Mouse (Mus musculus) forebrain, embryonic 14.5 days (tissue): ENCODE results near the gene Olfr978. TPM values are rescaled to one million over a fixed set of nuclear protein-coding genes. Genes with fewer than 3 reads are reported as not detected.
"Not testable (repeated sequence)": the region's sequence is repeated elsewhere in the genome, so short reads cannot be mapped to it uniquely, and the experiment has no call there.

ENCODE experiments used
- ATAC-seq: fragments of 200-750 bp; cut with Nextera tagmentation; 2 replicates; pipeline ENCODE4 v1.8.0; 2017; ENCODE audit warnings: mild to moderate bottlenecking, moderate library complexity
- DNase-seq: peaks from one replicate; pipeline ENCODE4 v3.0.0-alpha.2; 2015; ENCODE audit warnings: low spot score
- H3K27ac ChIP-seq: fragments of 300-500 bp; sonication (generic); 2 replicates; pipeline ENCODE4 v1.5.1; 2014; ENCODE audit warnings: low read depth, mild to moderate bottlenecking, control low read depth, low read length, moderate library complexity
- H3K27me3 ChIP-seq: fragments of 300-500 bp; sonication (generic); replicated peaks from 2 replicates; pipeline ENCODE4 v1.6.1; 2014; ENCODE audit warnings: low read length, control low read depth, mixed read lengths; ENCODE audit not compliant: control insufficient read depth, insufficient read depth
- H3K36me3 ChIP-seq: fragments of 300-500 bp; sonication (generic); 2 replicates; pipeline ENCODE4 v1.6.1; 2014; ENCODE audit warnings: low read length, control low read depth; ENCODE audit not compliant: control insufficient read depth, insufficient read depth
- H3K4me1 ChIP-seq: fragments of 300-500 bp; sonication (generic); 2 replicates; pipeline ENCODE4 v1.6.1; 2014; ENCODE audit warnings: antibody characterized with exemption, low read length, control low read depth; ENCODE audit not compliant: control insufficient read depth, insufficient read depth
- H3K4me2 ChIP-seq: fragments of 300-500 bp; sonication (generic); 2 replicates; pipeline ENCODE4 v1.6.1; 2014; ENCODE audit warnings: mild to moderate bottlenecking, control low read depth, low read length
- H3K4me3 ChIP-seq: fragments of 300-500 bp; sonication (generic); 2 replicates; pipeline ENCODE4 v1.5.1; 2014; ENCODE audit warnings: low read depth, low read length, control low read depth
- H3K9ac ChIP-seq: fragments of 300-500 bp; sonication (generic); 2 replicates; pipeline ENCODE4 v1.6.1; 2014; ENCODE audit warnings: mild to moderate bottlenecking, low read length, control low read depth, moderate library complexity
- H3K9me3 ChIP-seq: fragments of 300-500 bp; sonication (generic); replicated peaks from 2 replicates; pipeline ENCODE4 v1.6.1; 2016; ENCODE audit warnings: low read length, control low read depth, mixed read lengths; ENCODE audit not compliant: control insufficient read depth
- WGBS: fragments of 180-500 bp; shearing (Covaris S2); extraction: QIAGEN DNeasy Blood & Tissue Kit; methylation state at CpG from one replicate; pipeline ENCODE4 v1.1.7; 2014; 5-methylcytosine and 5-hydroxymethylcytosine counted together
- polyA plus RNA-seq: library from polyadenylated mRNA; unstranded; fragments of >200 nt; fragmentation: Nextera tagmentation; extraction: Ambion mirVana; gene quantifications from 2 replicates; pipeline ENCODE4 v1.2.1, GENCODE M21; 2014

Olfr978 gene
- polyA plus RNA-seq, result not detected in 2 replicates

DNA sequence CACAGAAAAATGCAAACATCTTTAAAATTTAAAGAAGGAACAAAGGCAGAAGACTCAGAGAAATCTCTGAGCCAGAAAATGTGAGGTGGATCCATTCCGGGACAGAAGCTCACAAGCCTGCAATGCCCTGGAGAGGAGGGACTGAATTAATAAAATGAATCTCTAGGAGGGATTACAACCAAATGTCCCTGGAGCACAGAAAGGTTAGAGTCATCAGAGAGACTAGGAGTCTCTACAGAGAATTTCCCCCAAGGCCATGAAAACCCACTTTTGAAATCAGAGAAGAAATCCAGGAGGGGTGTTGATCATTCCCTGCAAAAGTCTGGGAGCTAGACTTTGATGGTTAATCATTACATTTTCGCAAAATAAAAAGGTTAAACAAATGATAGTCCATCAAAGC, at the start of gene Olfr978:
TSS of gene Olfr978 (plus strand) at position 301 of the 400 bp plus-strand sequence.
- Histone ChIP-seq H3K27me3 (no peaks in the 10 kb centered on the region), H3K4me1 (no peaks in the 10 kb centered on the region), H3K9me3 (no peaks in the 10 kb centered on the region), H3K27ac (no peak within 1 kb of the TSS), H3K4me3 (no peak within 1 kb of the TSS), H3K9ac (no peak within 1 kb of the TSS), H3K36me3 (no peaks in the 10 kb centered on the region), H3K4me2 (no peak within 1 kb of the TSS)
- 85% methylated on average over 2 of the region's 2 CpGs for WGBS
- no peak for DNase-seq
- no peak for ATAC-seq

DNA sequence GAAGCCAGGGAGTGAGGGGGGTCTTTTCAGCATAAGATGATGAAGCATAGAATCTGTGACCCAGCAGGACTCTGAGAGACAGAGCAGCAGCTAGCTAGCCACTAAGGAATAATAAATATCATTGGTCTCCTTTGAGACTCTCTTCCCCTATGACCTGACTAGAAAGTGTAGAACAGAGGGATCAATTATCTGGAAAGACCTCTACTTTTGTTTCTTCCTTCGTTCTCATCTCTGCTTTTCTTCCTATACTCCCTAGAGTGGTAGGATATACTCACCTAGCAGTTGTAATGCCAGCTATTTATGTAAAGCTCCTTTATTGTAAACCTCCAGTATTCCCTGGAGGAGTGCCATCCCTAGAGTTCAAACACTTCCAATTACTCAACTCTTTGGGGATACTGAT, 40.0 kb upstream of the Olfr978 start, which contains the start of gene Olfr975:
TSS of gene Olfr975 (minus strand) at position 101 of the 400 bp plus-strand sequence.
- Histone ChIP-seq H3K4me1 (no peaks in the 10 kb centered on the region), H3K27me3 (no peaks in the 10 kb centered on the region), H3K36me3 (no peaks in the 10 kb centered on the region), H3K4me3 (no peak within 1 kb of the TSS), H3K4me2 (no peak within 1 kb of the TSS), H3K9ac (no peak within 1 kb of the TSS), H3K27ac (no peak within 1 kb of the TSS), H3K9me3 (no peaks in the 10 kb centered on the region)
- WGBS, result 68% methylated on average over 1 of the region's 1 CpGs
- no peak for ATAC-seq
- DNase-seq, result no peak

DNA sequence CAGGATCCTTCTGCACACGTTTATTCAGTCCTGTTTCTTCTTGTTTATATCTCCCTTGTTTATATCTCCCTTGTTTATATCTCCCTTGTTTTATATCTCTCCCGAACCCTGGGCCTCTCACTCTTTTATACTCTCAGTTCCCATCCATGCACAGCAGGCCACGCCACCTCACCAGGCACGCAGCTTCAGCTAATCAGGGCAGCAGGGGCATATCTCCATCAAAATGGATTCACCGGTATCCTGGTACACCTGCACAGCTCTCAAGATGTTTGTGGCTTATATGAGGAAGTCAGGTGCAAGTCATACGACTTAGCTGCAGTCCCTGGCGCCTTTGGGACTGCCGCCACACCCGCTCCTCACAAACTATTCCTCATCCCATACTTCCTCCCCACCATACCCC, 30.9 kb upstream of the Olfr978 start, which contains the start of gene Olfr976:
TSS of gene Olfr976 (minus strand) at position 101 of the 400 bp plus-strand sequence.
- 85% methylated on average over 6 of the region's 9 CpGs for WGBS
- not testable (repeated sequence) for H3K4me1 ChIP-seq

DNA sequence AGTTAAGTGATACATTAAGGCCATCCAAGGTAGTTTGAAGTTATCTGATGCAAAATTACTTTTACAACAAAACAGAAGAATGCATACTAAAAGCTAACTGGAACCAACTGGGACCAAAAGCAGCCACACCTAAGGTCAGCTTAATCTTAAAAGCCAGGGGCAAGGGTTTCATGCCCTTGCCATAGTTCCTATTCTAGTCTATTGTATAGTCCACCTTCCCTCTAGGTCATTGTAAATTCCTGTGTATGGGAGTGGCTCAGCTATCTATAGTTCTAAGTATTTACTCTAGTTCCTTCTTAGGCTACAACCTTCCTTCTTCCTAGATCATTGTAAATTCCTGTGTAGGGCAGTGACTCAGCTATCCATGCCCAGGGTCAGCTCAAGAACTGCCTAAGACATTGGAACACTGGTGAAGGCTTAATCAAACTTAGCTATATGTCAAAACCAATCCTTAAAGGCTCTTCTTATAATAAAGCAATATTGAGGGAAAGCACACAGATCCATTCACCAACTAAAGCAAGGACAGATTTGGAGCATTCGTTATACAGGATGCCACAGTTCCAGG, 15.2 kb upstream of the Olfr978 start:
- not testable (repeated sequence) for H3K27me3 ChIP-seq, H3K4me1 ChIP-seq, H3K4me3 ChIP-seq, H3K36me3 ChIP-seq, H3K9ac ChIP-seq, ATAC-seq, H3K27ac ChIP-seq, H3K4me2 ChIP-seq, H3K9me3 ChIP-seq, DNase-seq
- WGBS, result 93% methylated on average over 1 of the region's 1 CpGs

More for the DNA sequence above, 30.9 kb upstream of the Olfr978 start, which contains the start of gene Olfr976:
- not testable (repeated sequence) for H3K4me3 ChIP-seq, H3K36me3 ChIP-seq, ATAC-seq, H3K27ac ChIP-seq, H3K9me3 ChIP-seq, DNase-seq, H3K27me3 ChIP-seq, H3K9ac ChIP-seq, H3K4me2 ChIP-seq

DNA sequence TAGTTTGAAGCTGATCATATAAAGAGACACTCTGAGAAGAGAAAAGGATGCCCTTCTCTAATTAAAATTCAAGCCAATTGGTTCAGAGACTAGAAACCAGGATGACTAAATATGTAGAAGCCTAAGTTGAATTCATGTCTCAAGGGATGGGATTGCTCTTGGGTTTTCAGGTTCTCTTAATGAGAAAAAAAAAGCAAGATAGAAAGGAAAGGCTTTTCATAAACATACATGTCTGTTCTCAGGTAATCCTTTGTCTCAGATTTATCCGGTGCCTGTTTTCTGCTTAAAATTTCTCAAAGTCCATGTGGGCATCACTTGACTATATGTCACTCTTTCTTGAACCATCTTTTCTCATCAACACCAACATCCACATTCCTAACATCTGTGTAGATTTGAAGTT, 11.5 kb downstream of the Olfr978 start, which contains the start of gene Olfr979:
TSS of gene Olfr979 (minus strand) at position 101 of the 400 bp plus-strand sequence.
- Histone ChIP-seq H3K4me3 (no peak within 1 kb of the TSS), H3K4me2 (no peak within 1 kb of the TSS), H3K9me3 (no peaks in the 10 kb centered on the region), H3K27ac (no peak within 1 kb of the TSS), H3K36me3 (no peaks in the 10 kb centered on the region), H3K9ac (no peak within 1 kb of the TSS), H3K27me3 (no peaks in the 10 kb centered on the region), H3K4me1 (no peaks in the 10 kb centered on the region)
- DNase-seq, result no peak
- no peak for ATAC-seq
- WGBS, result 96% methylated on average over 1 of the region's 1 CpGs

DNA sequence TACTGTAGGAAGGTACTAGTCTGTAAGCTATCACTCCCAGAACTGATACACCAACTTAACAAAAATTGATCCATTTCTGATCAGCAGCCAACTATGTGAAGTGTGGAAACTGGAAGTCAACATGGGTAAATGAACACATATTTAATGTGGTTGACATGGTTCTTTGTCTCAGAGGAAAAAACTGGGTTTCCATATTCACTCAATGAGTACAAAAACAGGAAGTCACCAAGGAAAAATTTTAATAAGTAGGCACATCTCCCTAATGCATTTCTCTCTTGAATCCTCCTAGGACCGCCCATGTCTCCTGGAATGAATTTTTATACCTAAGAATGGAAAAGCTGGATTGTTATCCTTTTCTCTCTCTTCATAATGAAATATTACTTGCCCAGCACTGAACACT, 17.6 kb downstream of the Olfr978 start, which contains the start of gene Olfr980:
TSS of gene Olfr980 (minus strand) at position 101 of the 400 bp plus-strand sequence.
- no peak within 1 kb of the TSS for H3K27ac ChIP-seq
- H3K36me3 ChIP-seq, result no peaks in the 10 kb centered on the region
- H3K4me2 ChIP-seq, result no peak within 1 kb of the TSS
- H3K4me3 ChIP-seq, result no peak within 1 kb of the TSS
- 86% methylated on average over 1 of the region's 1 CpGs for WGBS
- ATAC-seq (no peak), DNase-seq (no peak)
- H3K4me1 ChIP-seq, result no peaks in the 10 kb centered on the region
- H3K9ac ChIP-seq, result no peak within 1 kb of the TSS
- no peaks in the 10 kb centered on the region for H3K9me3 ChIP-seq
- H3K27me3 ChIP-seq, result no peaks in the 10 kb centered on the region

DNA sequence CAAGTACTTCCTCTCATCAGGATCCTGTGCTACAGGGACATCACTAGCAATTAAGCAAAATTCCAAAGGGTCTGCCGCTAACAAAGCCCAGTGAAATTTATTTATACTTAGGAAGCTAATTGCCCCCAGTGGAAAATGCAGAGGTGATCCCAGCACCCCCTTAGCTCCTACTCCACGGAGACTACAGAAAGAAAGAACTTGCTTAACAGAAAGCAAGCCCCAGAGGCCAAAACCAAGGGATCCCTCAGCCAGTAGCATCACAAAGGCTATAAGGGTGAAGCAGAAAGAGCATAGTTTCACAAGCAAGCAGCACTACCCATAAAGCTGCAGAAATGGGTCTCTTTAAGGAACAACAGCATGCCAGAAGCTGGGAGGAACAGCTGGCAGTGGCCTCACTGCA, 29.3 kb downstream of the Olfr978 start, which contains the start of gene Olfr981:
TSS of gene Olfr981 (plus strand) at position 301 of the 400 bp plus-strand sequence.
- Histone ChIP-seq H3K4me3 (no peak within 1 kb of the TSS), H3K9ac (no peak within 1 kb of the TSS), H3K4me1 (no peaks in the 10 kb centered on the region), H3K36me3 (no peaks in the 10 kb centered on the region), H3K4me2 (no peak within 1 kb of the TSS), H3K9me3 (no peaks in the 10 kb centered on the region), H3K27ac (no peak within 1 kb of the TSS), H3K27me3 (no peaks in the 10 kb centered on the region)
- WGBS, result 62% methylated on average over 2 of the region's 2 CpGs
- DNase-seq (no peak), ATAC-seq (no peak)

Other genes with a start within 250 kb of the Olfr978 start
- not detected in 2 replicates for gene Olfr967, start 245.9 kb upstream of the Olfr978 start, polyA plus RNA-seq
- not detected in 2 replicates for gene Olfr968, start 208.9 kb upstream of the Olfr978 start, polyA plus RNA-seq
- not detected in 2 replicates for gene Olfr969, start 201.2 kb upstream of the Olfr978 start, polyA plus RNA-seq
- gene Olfr970, start 183.3 kb upstream of the Olfr978 start, polyA plus RNA-seq, result not detected in 2 replicates
- gene Olfr971, start 155.2 kb upstream of the Olfr978 start, polyA plus RNA-seq, result not detected in 2 replicates
- not detected in 2 replicates for gene Olfr972, start 125.7 kb upstream of the Olfr978 start, polyA plus RNA-seq
- gene Olfr229, start 84.8 kb upstream of the Olfr978 start, polyA plus RNA-seq, result not detected in 2 replicates
- gene Olfr974, start 54.6 kb upstream of the Olfr978 start, polyA plus RNA-seq, result not detected in 2 replicates
- not detected in 2 replicates for gene Olfr975, start 40.1 kb upstream of the Olfr978 start, polyA plus RNA-seq
- not detected in 2 replicates for gene Olfr976, start 31.0 kb upstream of the Olfr978 start, polyA plus RNA-seq
- gene Olfr979, start 11.4 kb downstream of the Olfr978 start, polyA plus RNA-seq, result not detected in 2 replicates
- gene Olfr980, start 17.5 kb downstream of the Olfr978 start, polyA plus RNA-seq, result not detected in 2 replicates
- gene Olfr981, start 29.4 kb downstream of the Olfr978 start, polyA plus RNA-seq, result not detected in 2 replicates
- not detected in 2 replicates for gene Olfr982, start 81.7 kb downstream of the Olfr978 start, polyA plus RNA-seq
- gene Olfr983, start 101.5 kb downstream of the Olfr978 start, polyA plus RNA-seq, result not detected in 2 replicates
- gene Olfr984, start 122.1 kb downstream of the Olfr978 start, polyA plus RNA-seq, result not detected in 2 replicates
- not detected in 2 replicates for gene Olfr985, start 138.1 kb downstream of the Olfr978 start, polyA plus RNA-seq
- gene Tmem225, start 156.0 kb downstream of the Olfr978 start, polyA plus RNA-seq, result not detected in 2 replicates
- not detected in 2 replicates for gene Olfr986, start 188.8 kb downstream of the Olfr978 start, polyA plus RNA-seq
- 8.5 and 12.0 TPM in 2 replicates for gene Zfp202, start 200.2 kb downstream of the Olfr978 start, polyA plus RNA-seq